Mouse (Mus musculus) heart, embryonic 10.5 days (tissue): ENCODE measurements at regions not wholly inside any gene's neighbourhood (a gene's known extent, or its start where the extent isn't known, plus 50 kb on each side); places are given as distances from the start of the nearest gene placed in this dataset.

Experiments
- DNase-seq: peaks from one replicate; pipeline ENCODE4 v3.0.0-alpha.2; 2017; ENCODE audit warnings: low spot score
- H3K27ac ChIP-seq: fragments of 300-500 bp; sonication (generic); 2 replicates; pipeline ENCODE4 v1.5.1; 2016; ENCODE audit warnings: mild to moderate bottlenecking
- H3K27me3 ChIP-seq: fragments of 300-500 bp; sonication (generic); 2 replicates; pipeline ENCODE4 v1.6.1; 2016; ENCODE audit warnings: mild to moderate bottlenecking; ENCODE audit not compliant: poor library complexity, insufficient read depth, severe bottlenecking
- H3K36me3 ChIP-seq: fragments of 300-500 bp; sonication (generic); 2 replicates; pipeline ENCODE4 v1.6.1; 2016; ENCODE audit warnings: mild to moderate bottlenecking, moderate library complexity
- H3K4me1 ChIP-seq: fragments of 300-500 bp; sonication (generic); 2 replicates; pipeline ENCODE4 v1.6.1; 2016; ENCODE audit warnings: mild to moderate bottlenecking
- H3K4me3 ChIP-seq: fragments of 300-500 bp; sonication (generic); 2 replicates; pipeline ENCODE4 v1.5.1; 2016; ENCODE audit warnings: mild to moderate bottlenecking, moderate library complexity
- H3K9me3 ChIP-seq: fragments of 300-500 bp; sonication (generic); 2 replicates; pipeline ENCODE4 v1.6.1; 2016; ENCODE audit warnings: mild to moderate bottlenecking, moderate library complexity
- WGBS: fragments of 180-500 bp; shearing (Covaris S2); methylation state at CpG from one replicate; pipeline ENCODE4 v1.1.7; 2016; 5-methylcytosine and 5-hydroxymethylcytosine counted together

GRCm38 (mm10) chr10:66914288-66914975 is 181.5 kb upstream of the Jmjd1c start:
- H3K36me3 ChIP-seq, result no peaks in the 10 kb centered on the region
- no peaks in the 10 kb centered on the region for H3K27me3 ChIP-seq
- H3K27ac ChIP-seq, result peak overlapping the region; percentile 80
- peak overlapping the region; percentile 28; the same call in 1 of the 2 replicates for H3K4me3 ChIP-seq
- H3K9me3 ChIP-seq, result no peaks in the 10 kb centered on the region
- no peak for DNase-seq
- WGBS, result 53% methylated on average over 12 of the region's 12 CpGs
- peaks cover 50% of the 10 kb centered on the region for H3K4me1 ChIP-seq

GRCm38 (mm10) chr10:66915801-66916200 is 180.1 kb upstream of the Jmjd1c start:
- Histone ChIP-seq H3K36me3 (no peaks in the 10 kb centered on the region), H3K27me3 (no peaks in the 10 kb centered on the region), H3K27ac (peak overlapping the region; percentile 62), H3K4me3 (no peak overlapping the region), H3K9me3 (no peaks in the 10 kb centered on the region), H3K4me1 (peaks cover 51% of the 10 kb centered on the region)
- no peak for DNase-seq
- WGBS, result 50% methylated on average over 10 of the region's 10 CpGs

- DNase-seq, result no peak
- Histone ChIP-seq H3K9me3 (no peaks in the 10 kb centered on the region), H3K36me3 (no peaks in the 10 kb centered on the region), H3K27ac (no peak overlapping the region), H3K27me3 (no peaks in the 10 kb centered on the region), H3K4me1 (peaks cover 58% of the 10 kb centered on the region), H3K4me3 (no peak overlapping the region)
- 89% methylated on average over 2 of the region's 2 CpGs for WGBS
Observed at GRCm38 (mm10) chr10:66917725-66918124, 178.2 kb upstream of the Jmjd1c start.

- no peak overlapping the region for H3K4me3 ChIP-seq
- H3K4me1 ChIP-seq, result peaks cover 50% of the 10 kb centered on the region
- H3K36me3 ChIP-seq, result no peaks in the 10 kb centered on the region
- H3K27ac ChIP-seq, result no peak overlapping the region
- no peak for DNase-seq
- no peaks in the 10 kb centered on the region for H3K27me3 ChIP-seq
- 85% methylated on average over 2 of the region's 2 CpGs for WGBS
- H3K9me3 ChIP-seq, result no peaks in the 10 kb centered on the region
Observed at GRCm38 (mm10) chr10:66918713-66919112, 177.2 kb upstream of the Jmjd1c start.

GRCm38 (mm10) chr10:66919953-66920760 is 175.8 kb upstream of the Jmjd1c start:
- WGBS, result under 1% methylated on average over 14 of the region's 14 CpGs
- Histone ChIP-seq H3K36me3 (no peaks in the 10 kb centered on the region), H3K9me3 (no peaks in the 10 kb centered on the region), H3K27ac (peak overlapping the region; percentile 84), H3K4me3 (peak overlapping the region; percentile 52), H3K27me3 (no peaks in the 10 kb centered on the region), H3K4me1 (peaks cover 39% of the 10 kb centered on the region)
- no peak for DNase-seq

- H3K36me3 ChIP-seq, result no peaks in the 10 kb centered on the region
- peak overlapping the region; percentile 52 for H3K4me3 ChIP-seq
- H3K4me1 ChIP-seq, result peaks cover 42% of the 10 kb centered on the region
- H3K27me3 ChIP-seq, result no peaks in the 10 kb centered on the region
- no peak for DNase-seq
- H3K27ac ChIP-seq, result peak overlapping the region; percentile 84
- no peaks in the 10 kb centered on the region for H3K9me3 ChIP-seq
- 8% methylated on average over 27 of the region's 27 CpGs for WGBS
Observed at GRCm38 (mm10) chr10:66920761-66921684, 174.9 kb upstream of the Jmjd1c start.

- no peaks in the 10 kb centered on the region for H3K9me3 ChIP-seq
- H3K4me1 ChIP-seq, result peaks cover 41% of the 10 kb centered on the region
- WGBS, result 39% methylated on average over 6 of the region's 6 CpGs
- H3K27ac ChIP-seq, result peak overlapping the region; percentile 84
- H3K4me3 ChIP-seq, result no peak overlapping the region
- no peaks in the 10 kb centered on the region for H3K36me3 ChIP-seq
- no peaks in the 10 kb centered on the region for H3K27me3 ChIP-seq
- no peak for DNase-seq
Observed at GRCm38 (mm10) chr10:66921776-66922175, 174.1 kb upstream of the Jmjd1c start.

- Histone ChIP-seq H3K27me3 (no peaks in the 10 kb centered on the region), H3K36me3 (no peaks in the 10 kb centered on the region), H3K27ac (peak overlapping the region; percentile 84; the same call in 1 of the 2 replicates), H3K9me3 (no peaks in the 10 kb centered on the region), H3K4me3 (no peak overlapping the region), H3K4me1 (peaks cover 41% of the 10 kb centered on the region)
- WGBS, result 26% methylated on average over 6 of the region's 6 CpGs
- peak; percentile 66 for DNase-seq
Observed at GRCm38 (mm10) chr10:66922314-66922713, 173.6 kb upstream of the Jmjd1c start.

GRCm38 (mm10) chr10:66923947-66924346 is 172.0 kb upstream of the Jmjd1c start:
- Histone ChIP-seq H3K36me3 (no peaks in the 10 kb centered on the region), H3K27ac (no peak overlapping the region), H3K9me3 (no peaks in the 10 kb centered on the region), H3K4me3 (no peak overlapping the region), H3K4me1 (peaks cover 53% of the 10 kb centered on the region), H3K27me3 (no peaks in the 10 kb centered on the region)
- no peak for DNase-seq
- 82% methylated on average over 7 of the region's 7 CpGs for WGBS

GRCm38 (mm10) chr10:66924418-66924817 is 171.5 kb upstream of the Jmjd1c start:
- Histone ChIP-seq H3K9me3 (no peaks in the 10 kb centered on the region), H3K4me1 (peaks cover 53% of the 10 kb centered on the region), H3K27ac (no peak overlapping the region), H3K36me3 (no peaks in the 10 kb centered on the region), H3K4me3 (no peak overlapping the region), H3K27me3 (no peaks in the 10 kb centered on the region)
- WGBS, result 76% methylated on average over 16 of the region's 16 CpGs
- peak; percentile 72 for DNase-seq

- no peak for DNase-seq
- Histone ChIP-seq H3K27ac (peak overlapping the region; percentile 52; the same call in 1 of the 2 replicates), H3K27me3 (no peaks in the 10 kb centered on the region), H3K9me3 (no peaks in the 10 kb centered on the region), H3K36me3 (no peaks in the 10 kb centered on the region), H3K4me1 (peaks cover 46% of the 10 kb centered on the region), H3K4me3 (no peak overlapping the region)
- WGBS, result 11% methylated on average over 6 of the region's 6 CpGs
Observed at GRCm38 (mm10) chr10:66925553-66926127, 170.3 kb upstream of the Jmjd1c start.

GRCm38 (mm10) chr10:66927651-66928050 is 168.3 kb upstream of the Jmjd1c start:
- H3K27ac ChIP-seq, result no peak overlapping the region
- WGBS, result 67% methylated on average over 2 of the region's 2 CpGs
- no peaks in the 10 kb centered on the region for H3K9me3 ChIP-seq
- no peaks in the 10 kb centered on the region for H3K36me3 ChIP-seq
- no peak overlapping the region for H3K4me3 ChIP-seq
- H3K4me1 ChIP-seq, result peaks cover 31% of the 10 kb centered on the region
- no peak for DNase-seq
- H3K27me3 ChIP-seq, result no peaks in the 10 kb centered on the region
